In genomic region chr17:27085676-27086075, GRCm38 (mm10) we compare ENCODE assay signal across 8 mouse cellular contexts. TPM values are rescaled to one million over a fixed set of nuclear protein-coding genes. Genes with fewer than 3 reads are reported as not detected.
DNase-seq lines count a peak whose midpoint lies in the region; ATAC-seq and TF ChIP-seq lines count a peak whose summit lies in the region.

No protein-coding gene starts in this region.

- no peaks in the 10 kb centered on the region for H3K9me3 ChIP-seq in liver, embryonic 12.5 days (replicated peaks)

- no peak overlapping the region for H3K27ac ChIP-seq in liver, embryonic 12.5 days

- 51% methylated on average over 2 of the region's 2 CpGs for WGBS in liver, embryonic 12.5 days (ENCODE audit: insufficient replicate concordance)

- H3K36me3 ChIP-seq in liver, embryonic 12.5 days, result no peaks in the 10 kb centered on the region

- TF ChIP-seq CTCF in brain, embryonic 14.5 days (IDR thresholded peaks at IDR 0.05; ENCODE audit: borderline replicate concordance, extremely low read depth, insufficient read depth, insufficient read length), result peak; percentile 60; the same call in 1 of the 2 replicates

- TF ChIP-seq POLR2A in brain, embryonic 14.5 days (IDR thresholded peaks at IDR 0.05; ENCODE audit: borderline replicate concordance, extremely low read depth, insufficient read depth, insufficient read length, poor library complexity, severe bottlenecking), result no peak

- peaks cover 32% of the 10 kb centered on the region for H3K4me1 ChIP-seq in liver, embryonic 12.5 days

- no peaks in the 10 kb centered on the region for H3K27me3 ChIP-seq in liver, embryonic 12.5 days (replicated peaks)

- peak; percentile 69 to 86 for DNase-seq in cerebellum, postnatal 14 days
- no peak for DNase-seq in cerebellum, adult 9-11 months
- peak; percentile 66 for DNase-seq in liver
- peak; percentile 54 for DNase-seq in brain, embryonic 14.5 days (ENCODE audit: low read depth)
- DNase-seq in kidney, postnatal 4 days, result peak; percentile 86 to 87
- DNase-seq in retina, embryonic 14.5 days (ENCODE audit: low spot score), result peak; percentile 70

- no peak overlapping the region for H3K4me2 ChIP-seq in liver, embryonic 12.5 days

- no peak overlapping the region for H3K9ac ChIP-seq in liver, embryonic 12.5 days

- ATAC-seq in liver, embryonic 12.5 days, result no peak
- no peak for ATAC-seq in erythroid progenitor cell, adult 5-6 weeks (replicated peaks; ENCODE audit: low FRiP score, poor library complexity, severe bottlenecking)

- no peak overlapping the region for H3K4me3 ChIP-seq in liver, embryonic 12.5 days

RNA-seq across cellular contexts. Expression of gene Itpr3, which starts 28.6 kb away (rescaled TPM):
- 1.2 and 1.3 TPM in 2 replicates for polyA plus RNA-seq in liver, embryonic 12.5 days (2016; fragmentation: Nextera tagmentation; extraction: Ambion mirVana)
- 1.4 and 3.4 TPM in 2 replicates for polyA plus RNA-seq in brain, embryonic 14.5 days (2012; rRNA removed)
- total RNA-seq in erythroid progenitor cell, adult 5-6 weeks (2015; ENCODE audit: low replicate concordance), result 1.3 and 9.0 TPM in 2 replicates
- 0.98 and 2.2 TPM in 2 replicates for total RNA-seq in erythroid progenitor cell, adult 5-6 weeks (2017; ENCODE audit: low replicate concordance)

RNA-seq across cellular contexts. Expression of gene Uqcc2, which starts 48.0 kb away (rescaled TPM):
- 254 and 262 TPM in 2 replicates for polyA plus RNA-seq in liver, embryonic 12.5 days (2016; fragmentation: Nextera tagmentation; extraction: Ambion mirVana)
- polyA plus RNA-seq in brain, embryonic 14.5 days (2012; rRNA removed), result 242 and 333 TPM in 2 replicates
- total RNA-seq in erythroid progenitor cell, adult 5-6 weeks (2015; ENCODE audit: low replicate concordance), result 9.6 and 33.9 TPM in 2 replicates
- 4.2 and 39.0 TPM in 2 replicates for total RNA-seq in erythroid progenitor cell, adult 5-6 weeks (2017; ENCODE audit: low replicate concordance)

RNA-seq across cellular contexts. Expression of gene Bak1, which starts 56.9 kb away (rescaled TPM):
- 2.7 and 3.2 TPM in 2 replicates for polyA plus RNA-seq in liver, embryonic 12.5 days (2016; fragmentation: Nextera tagmentation; extraction: Ambion mirVana)
- 31.0 and 35.1 TPM in 2 replicates for polyA plus RNA-seq in brain, embryonic 14.5 days (2012; rRNA removed)
- 32.7 and 36.0 TPM in 2 replicates for total RNA-seq in erythroid progenitor cell, adult 5-6 weeks (2015; ENCODE audit: low replicate concordance)
- 11.4 and 12.5 TPM in 2 replicates for total RNA-seq in erythroid progenitor cell, adult 5-6 weeks (2017; ENCODE audit: low replicate concordance)
